Mouse (Mus musculus): Measurements from ENCODE around the gene Itpr1. TPM values are rescaled to one million over a fixed set of nuclear protein-coding genes. Genes with fewer than 3 reads are reported as not detected.
A peak's percentile ranks its signal among the peaks of the same experiment; 100 is the strongest.

Gene Itpr1
- polyA plus RNA-seq, 1 experiment from 2014 or later, result 5.4 TPM

DNA sequence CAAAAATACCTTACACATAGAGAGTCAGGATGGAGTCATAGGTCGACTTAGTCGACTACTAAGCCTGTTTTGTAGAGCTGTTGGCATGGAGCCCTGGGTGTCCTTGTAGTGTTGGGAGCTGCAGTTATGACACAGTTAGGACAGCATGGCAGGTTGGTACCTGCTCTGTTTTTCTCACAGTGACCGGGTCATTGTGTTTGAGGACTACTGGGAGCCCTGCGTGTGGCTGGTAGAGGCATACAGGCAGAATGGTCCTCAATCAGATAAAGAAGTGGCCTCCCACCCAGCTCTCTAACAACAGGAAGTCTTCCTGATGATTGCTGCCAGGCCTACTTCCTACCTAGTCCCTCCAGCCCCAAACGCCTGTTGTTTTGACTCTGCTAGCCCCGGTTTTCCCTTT lies 20.2 kb downstream of the Itpr1 start:
- Histone ChIP-seq H3K4me2 (no peak overlapping the region), H3K4me3 (no peak overlapping the region), H3K9me3 (replicated peaks) (no peaks in the 10 kb centered on the region), H3K27ac (no peak overlapping the region), H3K27me3 (replicated peaks) (no peaks in the 10 kb centered on the region), H3K4me1 (peaks cover 58% of the 10 kb centered on the region), H3K36me3 (peaks cover 3% of the 10 kb centered on the region; the same call in 1 of the 2 replicates), H3K9ac (no peak overlapping the region)
- peak; percentile 28; the same call in 1 of the 2 replicates for ATAC-seq
- WGBS (ENCODE audit: insufficient replicate concordance), result 16% methylated on average over 6 of the region's 6 CpGs

DNA sequence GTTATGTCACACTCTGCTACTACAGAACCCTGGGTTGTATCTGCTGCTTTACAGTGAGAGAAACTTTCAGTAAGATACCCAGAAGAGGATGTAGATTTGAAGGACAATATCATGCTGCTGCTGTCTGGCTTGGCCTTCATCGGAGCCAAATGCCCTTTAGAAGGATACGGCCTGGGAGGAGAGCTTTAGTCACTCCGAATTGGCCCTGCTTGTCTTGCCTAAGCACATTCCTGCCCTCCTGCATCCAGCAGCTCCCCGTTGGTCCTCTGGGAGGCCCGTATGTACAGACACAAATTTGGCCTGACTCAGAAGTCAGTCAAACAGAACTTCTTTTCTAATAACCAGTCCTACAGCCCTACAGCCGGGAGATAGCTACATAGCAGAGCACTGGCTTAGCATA lies 21.6 kb downstream of the Itpr1 start:
- H3K9me3 ChIP-seq (replicated peaks), result no peaks in the 10 kb centered on the region
- ATAC-seq, result no peak
- H3K27me3 ChIP-seq (replicated peaks), result no peaks in the 10 kb centered on the region
- H3K36me3 ChIP-seq, result peaks cover 3% of the 10 kb centered on the region; the same call in 1 of the 2 replicates
- WGBS (ENCODE audit: insufficient replicate concordance), result 70% methylated on average over 6 of the region's 6 CpGs
- H3K27ac ChIP-seq, result no peak overlapping the region
- H3K9ac ChIP-seq, result no peak overlapping the region
- peaks cover 58% of the 10 kb centered on the region for H3K4me1 ChIP-seq
- no peak overlapping the region for H3K4me3 ChIP-seq
- no peak overlapping the region for H3K4me2 ChIP-seq

- WGBS (ENCODE audit: insufficient replicate concordance), result 57% methylated on average over 13 of the region's 13 CpGs
- Histone ChIP-seq H3K9me3 (replicated peaks) (no peaks in the 10 kb centered on the region), H3K36me3 (peaks cover 3% of the 10 kb centered on the region; the same call in 1 of the 2 replicates), H3K4me1 (peaks cover 58% of the 10 kb centered on the region), H3K27me3 (replicated peaks) (no peaks in the 10 kb centered on the region), H3K4me3 (no peak overlapping the region), H3K27ac (peak overlapping the region; percentile 47; the same call in 1 of the 2 replicates), H3K4me2 (no peak overlapping the region), H3K9ac (no peak overlapping the region)
- ATAC-seq, result no peak
Measured at GRCm38 (mm10) chr6:108235680-108236123, 22.8 kb downstream of the Itpr1 start.

GRCm38 (mm10) chr6:108236411-108236921 lies 23.6 kb downstream of the Itpr1 start:
- no peak for ATAC-seq
- no peak overlapping the region for H3K27ac ChIP-seq
- H3K4me3 ChIP-seq, result no peak overlapping the region
- no peak overlapping the region for H3K4me2 ChIP-seq
- 57% methylated on average over 9 of the region's 9 CpGs for WGBS (ENCODE audit: insufficient replicate concordance)
- peaks cover 3% of the 10 kb centered on the region; the same call in 1 of the 2 replicates for H3K36me3 ChIP-seq
- H3K9me3 ChIP-seq (replicated peaks), result no peaks in the 10 kb centered on the region
- H3K27me3 ChIP-seq (replicated peaks), result no peaks in the 10 kb centered on the region
- peaks cover 57% of the 10 kb centered on the region for H3K4me1 ChIP-seq
- no peak overlapping the region for H3K9ac ChIP-seq

DNA sequence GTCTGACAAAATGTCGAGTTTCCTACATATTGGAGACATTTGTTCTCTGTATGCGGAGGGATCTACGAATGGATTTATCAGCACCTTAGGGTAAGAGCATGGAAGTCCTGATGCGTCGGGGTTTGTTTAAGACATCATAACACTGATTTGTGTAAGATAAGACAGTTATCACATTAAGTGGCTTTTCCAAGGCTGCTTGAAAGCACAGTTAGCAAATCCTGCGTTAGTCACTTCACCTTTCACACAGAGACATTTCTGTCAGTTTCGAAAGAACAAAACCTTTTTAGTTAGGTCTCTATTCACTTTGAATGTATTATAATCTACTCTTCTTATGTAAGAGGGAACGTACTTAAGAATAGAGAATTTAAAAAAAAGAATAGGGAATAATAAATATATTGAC lies 24.1 kb downstream of the Itpr1 start:
- H3K27me3 ChIP-seq (replicated peaks), result no peaks in the 10 kb centered on the region
- peaks cover 3% of the 10 kb centered on the region; the same call in 1 of the 2 replicates for H3K36me3 ChIP-seq
- no peaks in the 10 kb centered on the region for H3K9me3 ChIP-seq (replicated peaks)
- 76% methylated on average over 8 of the region's 8 CpGs for WGBS (ENCODE audit: insufficient replicate concordance)
- no peak overlapping the region for H3K9ac ChIP-seq
- H3K4me1 ChIP-seq, result peaks cover 52% of the 10 kb centered on the region
- H3K4me2 ChIP-seq, result no peak overlapping the region
- ATAC-seq, result no peak
- no peak overlapping the region for H3K4me3 ChIP-seq
- H3K27ac ChIP-seq, result no peak overlapping the region

GRCm38 (mm10) chr6:108237585-108237984 lies 24.7 kb downstream of the Itpr1 start:
- H3K4me1 ChIP-seq, result peaks cover 46% of the 10 kb centered on the region
- WGBS (ENCODE audit: insufficient replicate concordance), result 62% methylated on average over 8 of the region's 8 CpGs

GRCm38 (mm10) chr6:108238011-108238410 lies 25.1 kb downstream of the Itpr1 start:
- H3K27ac ChIP-seq, result no peak overlapping the region
- 50% methylated on average over 4 of the region's 4 CpGs for WGBS (ENCODE audit: insufficient replicate concordance)
- H3K4me3 ChIP-seq, result no peak overlapping the region
- H3K9ac ChIP-seq, result no peak overlapping the region
- no peak overlapping the region for H3K4me2 ChIP-seq
- no peaks in the 10 kb centered on the region for H3K9me3 ChIP-seq (replicated peaks)
- H3K27me3 ChIP-seq (replicated peaks), result no peaks in the 10 kb centered on the region
- H3K4me1 ChIP-seq, result peaks cover 41% of the 10 kb centered on the region
- ATAC-seq, result no peak
- peaks cover 3% of the 10 kb centered on the region; the same call in 1 of the 2 replicates for H3K36me3 ChIP-seq

More at GRCm38 (mm10) chr6:108237585-108237984, 24.7 kb downstream of the Itpr1 start:
- Histone ChIP-seq H3K36me3 (peaks cover 3% of the 10 kb centered on the region; the same call in 1 of the 2 replicates), H3K4me3 (no peak overlapping the region), H3K9me3 (replicated peaks) (no peaks in the 10 kb centered on the region), H3K27me3 (replicated peaks) (no peaks in the 10 kb centered on the region), H3K4me2 (no peak overlapping the region), H3K9ac (no peak overlapping the region), H3K27ac (no peak overlapping the region)
- ATAC-seq, result no peak

GRCm38 (mm10) chr6:108239056-108239455 lies 26.2 kb downstream of the Itpr1 start:
- Histone ChIP-seq H3K4me2 (no peak overlapping the region), H3K4me3 (no peak overlapping the region), H3K27me3 (replicated peaks) (no peaks in the 10 kb centered on the region), H3K4me1 (peaks cover 33% of the 10 kb centered on the region), H3K36me3 (peaks cover 3% of the 10 kb centered on the region; the same call in 1 of the 2 replicates), H3K9ac (no peak overlapping the region), H3K27ac (no peak overlapping the region), H3K9me3 (replicated peaks) (no peaks in the 10 kb centered on the region)
- ATAC-seq, result no peak
- WGBS (ENCODE audit: insufficient replicate concordance), result 61% methylated on average over 4 of the region's 4 CpGs

DNA sequence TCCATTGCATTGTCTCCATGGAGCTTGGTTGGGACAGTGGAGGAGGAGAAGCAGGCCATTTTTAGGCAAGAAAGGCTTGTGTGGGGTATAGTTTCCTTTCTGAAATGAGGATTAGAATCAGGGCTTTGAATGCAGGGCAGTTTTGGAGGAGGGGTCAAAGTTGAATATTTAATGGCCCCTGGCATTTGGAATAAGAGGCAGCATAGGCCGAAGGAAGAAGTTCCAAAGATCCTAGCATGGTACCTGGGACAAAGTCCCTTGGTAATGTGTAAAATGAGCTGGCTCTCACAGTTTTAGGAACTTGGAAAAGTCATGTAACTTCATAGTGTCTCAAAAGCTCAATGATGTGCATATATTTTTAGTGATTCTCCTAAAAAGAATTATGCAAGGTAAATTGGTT lies 27.1 kb downstream of the Itpr1 start:
- H3K27me3 ChIP-seq (replicated peaks), result no peaks in the 10 kb centered on the region

GRCm38 (mm10) chr6:108240754-108241153 lies 27.9 kb downstream of the Itpr1 start:
- WGBS (ENCODE audit: insufficient replicate concordance), result 64% methylated on average over 5 of the region's 5 CpGs

More for the DNA sequence above, 27.1 kb downstream of the Itpr1 start:
- Histone ChIP-seq H3K27ac (no peak overlapping the region), H3K4me3 (no peak overlapping the region), H3K4me2 (no peak overlapping the region), H3K36me3 (peaks cover 3% of the 10 kb centered on the region; the same call in 1 of the 2 replicates), H3K4me1 (peaks cover 29% of the 10 kb centered on the region), H3K9ac (no peak overlapping the region), H3K9me3 (replicated peaks) (no peaks in the 10 kb centered on the region)
- no peak for ATAC-seq
- 72% methylated on average over 1 of the region's 1 CpGs for WGBS (ENCODE audit: insufficient replicate concordance)

GRCm38 (mm10) chr6:108244571-108244970 lies 31.7 kb downstream of the Itpr1 start:
- H3K9me3 ChIP-seq (replicated peaks), result no peaks in the 10 kb centered on the region
- H3K4me1 ChIP-seq, result peaks cover 24% of the 10 kb centered on the region
- no peak overlapping the region for H3K9ac ChIP-seq
- H3K36me3 ChIP-seq, result no peaks in the 10 kb centered on the region
- no peak overlapping the region for H3K4me3 ChIP-seq
- no peak overlapping the region for H3K27ac ChIP-seq
- no peak overlapping the region for H3K4me2 ChIP-seq
- WGBS (ENCODE audit: insufficient replicate concordance), result 73% methylated on average over 8 of the region's 8 CpGs
- no peak for ATAC-seq
- H3K27me3 ChIP-seq (replicated peaks), result no peaks in the 10 kb centered on the region

More at GRCm38 (mm10) chr6:108240754-108241153, 27.9 kb downstream of the Itpr1 start:
- Histone ChIP-seq H3K27ac (no peak overlapping the region), H3K4me1 (peaks cover 23% of the 10 kb centered on the region), H3K9ac (no peak overlapping the region), H3K9me3 (replicated peaks) (no peaks in the 10 kb centered on the region), H3K4me3 (no peak overlapping the region), H3K27me3 (replicated peaks) (no peaks in the 10 kb centered on the region), H3K4me2 (no peak overlapping the region), H3K36me3 (peaks cover 3% of the 10 kb centered on the region; the same call in 1 of the 2 replicates)
- no peak for ATAC-seq

- no peaks in the 10 kb centered on the region for H3K9me3 ChIP-seq (replicated peaks)
- H3K27ac ChIP-seq, result no peak overlapping the region
- H3K36me3 ChIP-seq, result no peaks in the 10 kb centered on the region
- no peak for ATAC-seq
- WGBS (ENCODE audit: insufficient replicate concordance), result 64% methylated on average over 3 of the region's 3 CpGs
- no peaks in the 10 kb centered on the region for H3K27me3 ChIP-seq (replicated peaks)
- no peak overlapping the region for H3K4me2 ChIP-seq
- no peak overlapping the region for H3K4me3 ChIP-seq
- peaks cover 29% of the 10 kb centered on the region for H3K4me1 ChIP-seq
- no peak overlapping the region for H3K9ac ChIP-seq
Measured at GRCm38 (mm10) chr6:108246369-108247085, 33.6 kb downstream of the Itpr1 start.
